Mouse (Mus musculus) myocyte (in vitro differentiated cells): ENCODE results near the gene Arvcf. TPM values are rescaled to one million over a fixed set of nuclear protein-coding genes. Genes with fewer than 3 reads are reported as not detected.

Experiments used
- H3K27me3 ChIP-seq: one replicate; pipeline ENCODE4 v1.6.1; 2011; ENCODE audit not compliant: control insufficient read depth, insufficient read depth, insufficient read length
- H3K36me3 ChIP-seq: one replicate; pipeline ENCODE4 v1.6.1; 2011; ENCODE audit not compliant: control insufficient read depth, insufficient read depth
- H3K4me2 ChIP-seq: one replicate; pipeline ENCODE4 v1.6.1; 2011; ENCODE audit warnings: low read depth, control low read depth
- H3K4me3 ChIP-seq: one replicate; pipeline ENCODE4 v1.5.1; 2011; ENCODE audit warnings: mild to moderate bottlenecking, control low read depth, moderate library complexity
- H3K79me2 ChIP-seq: one replicate; pipeline ENCODE4 v1.6.1; 2011; ENCODE audit not compliant: control insufficient read depth, insufficient read depth
- H3ac ChIP-seq: one replicate; pipeline ENCODE4 v1.6.1; 2011; ENCODE audit not compliant: control insufficient read depth, insufficient read length
- CEBPB ChIP-seq: IDR thresholded peaks from 2 replicates; pipeline ENCODE4 v1.6.1; 2011; ENCODE audit warnings: mild to moderate bottlenecking, moderate library complexity; ENCODE audit not compliant: poor library complexity, insufficient read depth, severe bottlenecking
- E2F4 ChIP-seq: IDR thresholded peaks from one replicate; pipeline ENCODE4 v1.6.1; 2011; ENCODE audit warnings: mild to moderate bottlenecking, control low read depth, moderate library complexity; ENCODE audit not compliant: insufficient read depth
- MAX ChIP-seq: IDR thresholded peaks from one replicate; pipeline ENCODE4 v1.6.1; 2011; ENCODE audit warnings: low read depth, mild to moderate bottlenecking, control low read depth
- MYOD1 ChIP-seq, 3 experiments: IDR thresholded peaks; one replicate each; pipeline ENCODE4 v1.6.1; 2011; ENCODE audit warnings: control low read depth in 2 of 3, low read depth in 2 of 3, mild to moderate bottlenecking in 2 of 3, moderate library complexity in 1 of 3; ENCODE audit not compliant: insufficient read length in 2 of 3, control insufficient read depth in 1 of 3
- MYOG ChIP-seq, 3 experiments: IDR thresholded peaks; one replicate each; pipeline ENCODE4 v1.6.1; 2011; ENCODE audit warnings: control low read depth in 2 of 3, low read depth in 2 of 3, mild to moderate bottlenecking in 2 of 3; ENCODE audit not compliant: insufficient read length in 2 of 3, control insufficient read depth in 1 of 3, insufficient read depth in 1 of 3
- POLR2A ChIP-seq: IDR thresholded peaks from one replicate; pipeline ENCODE4 v1.6.1; 2011; ENCODE audit warnings: low read depth, mild to moderate bottlenecking, control low read depth, moderate library complexity; ENCODE audit not compliant: insufficient read length
- POLR2AphosphoS2 ChIP-seq: IDR thresholded peaks from one replicate; pipeline ENCODE4 v1.6.1; 2011; ENCODE audit warnings: low read depth, control low read depth; ENCODE audit not compliant: insufficient read length
- REST ChIP-seq: IDR thresholded peaks from one replicate; pipeline ENCODE4 v1.6.1; 2011; ENCODE audit warnings: mild to moderate bottlenecking, control low read depth, moderate library complexity; ENCODE audit not compliant: insufficient read depth, insufficient read length
- SRF ChIP-seq: IDR thresholded peaks from one replicate; pipeline ENCODE4 v1.6.1; 2011; ENCODE audit warnings: low read depth; ENCODE audit not compliant: control insufficient read depth, insufficient read length
- TCF12 ChIP-seq: IDR thresholded peaks from one replicate; pipeline ENCODE4 v1.6.1; 2011; ENCODE audit warnings: mild to moderate bottlenecking, control low read depth; ENCODE audit not compliant: poor library complexity, insufficient read depth, severe bottlenecking
- TCF3 ChIP-seq: IDR thresholded peaks from one replicate; pipeline ENCODE4 v1.6.1; 2011; ENCODE audit warnings: low read depth, control low read depth; ENCODE audit not compliant: insufficient read length
- USF1 ChIP-seq: IDR thresholded peaks from one replicate; pipeline ENCODE4 v1.6.1; 2011; ENCODE audit warnings: low read depth, mild to moderate bottlenecking, control low read depth, moderate library complexity
- polyA plus RNA-seq: library from polyadenylated mRNA; unstranded; fragments of >200 nt; fragmentation: generic; extraction: Trizol; gene quantifications from one replicate; pipeline ENCODE4 v1.2.1, GENCODE M21; 2012; ENCODE audit warnings: missing spikeins

Arvcf gene
- polyA plus RNA-seq, 1 experiment, result 7.6 TPM

- Histone ChIP-seq H3K27me3 (no peaks in the 10 kb centered on the region), H3ac (no peak overlapping the region), H3K79me2 (no peaks in the 10 kb centered on the region), H3K4me3 (no peak overlapping the region), H3K4me2 (no peak overlapping the region), H3K36me3 (no peaks in the 10 kb centered on the region)
- TF ChIP-seq POLR2A (no peak), MYOG (IDR thresholded peaks at IDR 0.05; ENCODE audit: control insufficient read depth in 1 of 3, insufficient read depth in 1 of 3, insufficient read length in 2 of 3, low read depth in 2 of 3) (no peak)
Measured at GRCm38 (mm10) chr16:18395620-18396036, 47.6 kb downstream of the Arvcf start.

GRCm38 (mm10) chr16:18396201-18396600 lies 48.2 kb downstream of the Arvcf start:
- H3ac ChIP-seq, result no peak overlapping the region
- no peaks in the 10 kb centered on the region for H3K36me3 ChIP-seq
- TF ChIP-seq REST (no peak), USF1 (no peak), MYOD1 (IDR thresholded peaks at IDR 0.05; ENCODE audit: control insufficient read depth in 1 of 3, insufficient read length in 2 of 3, low read depth in 2 of 3) (no peak), MAX (no peak), TCF3 (no peak), MYOG (IDR thresholded peaks at IDR 0.05; ENCODE audit: control insufficient read depth in 1 of 3, insufficient read depth in 1 of 3, insufficient read length in 2 of 3, low read depth in 2 of 3) (no peak), E2F4 (no peak), POLR2A (no peak), POLR2AphosphoS2 (no peak), CEBPB (no peak), SRF (no peak)
- H3K4me3 ChIP-seq, result no peak overlapping the region
- no peak overlapping the region for H3K4me2 ChIP-seq
- H3K79me2 ChIP-seq, result no peaks in the 10 kb centered on the region
- no peaks in the 10 kb centered on the region for H3K27me3 ChIP-seq

DNA sequence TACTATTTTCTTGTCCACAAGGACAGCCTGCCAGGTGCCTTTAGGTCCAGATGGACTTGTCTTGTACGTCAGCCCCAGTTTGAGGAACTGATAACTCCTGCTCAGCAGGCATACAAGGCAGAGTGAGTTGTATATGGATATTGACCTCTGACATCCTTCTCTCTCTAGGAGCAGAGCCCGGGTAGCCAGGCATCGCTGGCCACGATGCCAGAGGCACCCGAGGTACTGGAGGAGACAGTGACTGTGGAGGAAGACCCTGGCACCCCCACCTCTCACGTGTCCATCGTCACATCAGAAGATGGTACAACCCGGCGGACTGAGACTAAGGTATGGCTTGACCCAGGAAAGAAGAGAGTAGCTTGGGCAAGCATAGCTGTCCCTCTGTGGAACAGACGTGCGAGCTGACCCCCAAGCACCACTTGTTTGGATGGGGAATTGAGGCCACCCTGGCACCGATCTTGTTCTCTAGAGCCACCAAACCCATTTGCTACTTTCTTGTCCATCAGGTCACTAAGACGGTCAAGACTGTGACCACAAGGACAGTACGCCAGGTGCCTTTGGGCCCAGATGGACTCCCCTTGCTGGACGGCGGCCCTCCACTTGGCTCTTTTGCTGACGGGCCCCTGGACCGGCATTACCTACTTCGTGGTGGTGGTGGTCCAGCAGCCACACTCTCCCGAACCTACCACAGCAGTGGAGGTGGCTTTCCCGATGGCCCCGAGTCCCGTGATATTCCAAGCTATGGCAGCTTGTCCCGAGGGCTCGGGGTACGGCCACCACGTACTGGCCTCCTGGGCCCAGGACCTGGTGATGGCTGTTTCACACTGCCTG lies 49.0 kb downstream of the Arvcf start:
- Histone ChIP-seq H3ac (no peak overlapping the region), H3K4me3 (no peak overlapping the region), H3K79me2 (no peaks in the 10 kb centered on the region), H3K4me2 (no peak overlapping the region), H3K27me3 (no peaks in the 10 kb centered on the region), H3K36me3 (no peaks in the 10 kb centered on the region)
- TF ChIP-seq MYOG (IDR thresholded peaks at IDR 0.05; ENCODE audit: control insufficient read depth in 1 of 3, insufficient read depth in 1 of 3, insufficient read length in 2 of 3, low read depth in 2 of 3) (no peak), TCF3 (no peak), TCF12 (no peak), CEBPB (no peak), MAX (no peak), POLR2A (no peak), SRF (no peak), POLR2AphosphoS2 (no peak), USF1 (no peak), REST (no peak), E2F4 (no peak), MYOD1 (IDR thresholded peaks at IDR 0.05; ENCODE audit: control insufficient read depth in 1 of 3, insufficient read length in 2 of 3, low read depth in 2 of 3) (no peak)

- Histone ChIP-seq H3K4me3 (no peak overlapping the region), H3K4me2 (no peak overlapping the region), H3K36me3 (no peaks in the 10 kb centered on the region), H3K27me3 (no peaks in the 10 kb centered on the region), H3K79me2 (no peaks in the 10 kb centered on the region), H3ac (no peak overlapping the region)
- TF ChIP-seq POLR2AphosphoS2, result no peak
- no peak for TF ChIP-seq REST
- no peak for TF ChIP-seq MYOD1 (IDR thresholded peaks at IDR 0.05; ENCODE audit: control insufficient read depth in 1 of 3, insufficient read length in 2 of 3, low read depth in 2 of 3)
- TF ChIP-seq MAX, result no peak
- no peak for TF ChIP-seq TCF12
Measured at GRCm38 (mm10) chr16:18400028-18400427, 52.0 kb downstream of the Arvcf start.

DNA sequence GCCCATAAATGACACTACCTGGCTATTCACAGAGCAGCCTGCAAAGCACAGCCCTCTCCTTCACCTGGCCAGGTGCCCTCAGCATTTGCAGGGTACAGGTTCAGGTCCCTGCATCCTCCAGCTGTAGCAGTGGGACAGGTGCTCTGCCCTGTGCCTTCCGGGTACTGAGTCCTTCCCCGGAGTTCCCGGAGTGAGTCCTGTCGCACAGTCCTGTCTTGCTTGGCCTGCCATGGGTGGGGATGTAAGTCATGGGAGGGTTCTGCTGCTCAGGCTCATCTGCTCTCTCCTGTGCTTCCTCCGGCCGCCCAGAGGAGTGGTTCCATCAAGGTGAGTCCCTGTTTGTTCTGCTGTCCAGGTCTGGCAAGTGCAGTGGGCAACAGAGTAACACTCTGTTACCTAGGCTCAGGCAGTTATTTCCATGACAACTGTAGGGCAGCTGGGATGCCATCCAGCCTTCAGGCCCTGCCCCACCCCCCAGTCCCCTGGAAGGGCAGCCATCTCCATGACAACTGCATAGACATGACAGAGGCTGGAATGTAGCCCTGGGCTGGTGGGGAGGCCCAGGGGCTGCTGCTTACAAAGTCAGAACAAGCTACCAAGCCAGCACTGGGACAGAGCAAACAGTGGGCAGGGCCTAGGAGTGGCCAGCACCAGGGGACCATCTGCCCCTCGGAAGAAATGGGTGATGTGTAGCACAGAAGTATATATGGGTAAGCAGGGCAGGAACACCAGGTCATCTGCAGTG lies 52.7 kb downstream of the Arvcf start:
- no peaks in the 10 kb centered on the region for H3K36me3 ChIP-seq

More for the DNA sequence above, 52.7 kb downstream of the Arvcf start:
- Histone ChIP-seq H3K79me2 (no peaks in the 10 kb centered on the region), H3ac (no peak overlapping the region), H3K4me2 (no peak overlapping the region), H3K27me3 (no peaks in the 10 kb centered on the region), H3K4me3 (no peak overlapping the region)
- no peak for TF ChIP-seq REST
- TF ChIP-seq E2F4, result no peak
- TF ChIP-seq MAX, result no peak
- no peak for TF ChIP-seq POLR2A
- TF ChIP-seq TCF12, result no peak
- no peak for TF ChIP-seq SRF
- TF ChIP-seq TCF3, result no peak
- no peak for TF ChIP-seq MYOG (IDR thresholded peaks at IDR 0.05; ENCODE audit: control insufficient read depth in 1 of 3, insufficient read depth in 1 of 3, insufficient read length in 2 of 3, low read depth in 2 of 3)
- no peak for TF ChIP-seq CEBPB
- no peak for TF ChIP-seq MYOD1 (IDR thresholded peaks at IDR 0.05; ENCODE audit: control insufficient read depth in 1 of 3, insufficient read length in 2 of 3, low read depth in 2 of 3)
- no peak for TF ChIP-seq POLR2AphosphoS2
- TF ChIP-seq USF1, result no peak
